Mouse (Mus musculus): Measurements from ENCODE around the gene Mta3. TPM values are rescaled to one million over a fixed set of nuclear protein-coding genes. Genes with fewer than 3 reads are reported as not detected.

Mta3 gene
- total RNA-seq, 2 experiments from 2014 or later: 20.7 to 20.9 TPM

- intact Hi-C loops (cut with DNase I): no loop called here
- DNase-seq (ENCODE audit: low spot score): peak; percentile 89
Observed at GRCm38 (mm10) chr17:83861444-83862133, 155.6 kb downstream of the Mta3 start.

GRCm38 (mm10) chr17:83862134-83862881 lies 156.3 kb downstream of the Mta3 start:
- intact Hi-C loops (cut with DNase I): no loop called here
- DNase-seq (ENCODE audit: low spot score): peak; percentile 45

DNA sequence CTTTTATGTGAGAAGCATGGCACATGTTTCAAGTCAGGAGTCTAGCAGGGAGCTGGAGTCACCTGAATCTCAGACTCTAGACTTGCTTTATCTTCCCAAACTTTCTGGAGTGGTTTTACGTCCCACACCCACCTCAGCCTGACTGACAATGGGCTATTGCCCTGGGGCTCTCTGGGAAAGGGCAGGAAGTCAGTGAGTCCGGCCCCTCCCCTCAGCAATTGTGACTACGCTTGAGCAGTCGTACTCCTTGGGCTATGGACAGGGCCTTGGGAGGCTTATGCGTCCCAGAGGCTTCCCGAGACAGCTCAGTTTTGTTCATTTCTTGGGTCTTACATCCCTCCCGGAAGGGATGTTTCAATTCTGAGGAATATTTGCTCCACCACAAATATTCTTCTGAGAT lies 159.4 kb downstream of the Mta3 start:
- intact Hi-C loops (cut with DNase I): no loop called here
- DNase-seq (ENCODE audit: low spot score): no peak

DNA sequence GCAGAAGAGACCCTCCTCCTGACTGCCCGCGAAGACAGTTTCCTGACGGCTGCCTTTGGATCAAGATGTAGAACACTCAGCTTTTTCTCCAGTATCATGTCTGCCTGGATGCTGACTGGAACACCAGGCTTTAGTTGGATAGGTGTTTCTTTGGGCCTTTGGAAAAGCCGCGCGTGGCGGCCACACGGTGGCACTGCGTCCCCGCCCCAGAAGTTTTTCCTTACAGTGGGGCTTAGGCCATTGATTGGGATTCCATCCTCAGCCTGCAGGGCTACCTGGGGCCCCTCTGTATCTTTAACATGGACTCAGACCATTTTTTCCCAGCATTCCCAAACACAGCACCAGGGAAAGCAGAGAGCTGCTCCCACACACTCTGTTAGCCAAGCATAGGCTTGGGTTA lies 160.6 kb downstream of the Mta3 start:
- no peak for DNase-seq (ENCODE audit: low spot score)
- intact Hi-C loops (cut with DNase I): no loop called here

DNA sequence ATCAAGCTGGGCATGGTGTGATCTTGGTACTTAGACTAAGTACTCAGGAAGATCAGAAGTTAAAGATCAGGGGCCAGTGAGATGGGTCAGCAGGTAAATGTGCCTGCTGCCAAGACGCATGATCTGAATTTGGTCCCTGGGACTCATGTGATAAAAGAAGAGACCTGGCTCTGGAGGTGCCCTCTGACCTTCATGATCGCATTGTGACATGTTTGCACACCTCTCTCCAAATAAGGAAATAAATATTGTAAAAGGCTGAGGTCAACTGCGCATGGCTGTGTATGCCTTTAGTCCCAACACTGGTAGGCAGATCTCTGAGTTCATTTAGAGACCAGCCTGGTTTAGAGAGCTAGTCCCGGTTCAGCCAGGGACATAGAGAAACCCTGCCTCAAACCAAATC lies 164.4 kb downstream of the Mta3 start:
- intact Hi-C loops (cut with DNase I): loop anchor here (5.0 to 10.0 kb wide), 2 partner anchors 517 to 614 kb away; no protein-coding TSS in a partner anchor

More for the DNA sequence above, 164.4 kb downstream of the Mta3 start:
- DNase-seq (ENCODE audit: low spot score): no peak

Other genes starting within 250 kb of the Mta3 start
- 100 to 1,000 TPM; 290 to 313 TPM for gene Cox7a2l, start 188.8 kb upstream of the Mta3 start, total RNA-seq (2021)
- gene Kcng3, start 74.3 kb upstream of the Mta3 start, total RNA-seq (2021): not detected
- gene Haao, start 141.8 kb downstream of the Mta3 start, total RNA-seq (2021): under 1 TPM in 1 of 2 experiments, not detected in 1; 0.13 TPM